Mouse (Mus musculus) neural tube, embryonic 12.5 days (tissue): ENCODE measurements around the gene Rabgap1l. TPM values are rescaled to one million over a fixed set of nuclear protein-coding genes. Genes with fewer than 3 reads are reported as not detected.

Source experiments
- ATAC-seq: fragments of 200-750 bp; cut with Nextera tagmentation; 2 replicates; pipeline ENCODE4 v1.8.0; 2017; ENCODE audit warnings: low read depth, mild to moderate bottlenecking, moderate TSS enrichment, moderate library complexity; ENCODE audit not compliant: low FRiP score
- H3K27ac ChIP-seq: fragments of 300-500 bp; sonication (generic); 2 replicates; pipeline ENCODE4 v1.5.1; 2016
- H3K27me3 ChIP-seq: fragments of 300-500 bp; sonication (generic); replicated peaks from 2 replicates; pipeline ENCODE4 v1.6.1; 2016; ENCODE audit warnings: mild to moderate bottlenecking
- H3K36me3 ChIP-seq: fragments of 300-500 bp; sonication (generic); 2 replicates; pipeline ENCODE4 v1.6.1; 2016; ENCODE audit warnings: mild to moderate bottlenecking
- H3K4me1 ChIP-seq: fragments of 300-500 bp; sonication (generic); 2 replicates; pipeline ENCODE4 v1.6.1; 2016
- H3K4me2 ChIP-seq: fragments of 300-500 bp; sonication (generic); replicated peaks from 2 replicates; pipeline ENCODE4 v1.6.1; 2016; ENCODE audit warnings: mild to moderate bottlenecking
- H3K4me3 ChIP-seq: fragments of 300-500 bp; sonication (generic); 2 replicates; pipeline ENCODE4 v1.5.1; 2016
- H3K9ac ChIP-seq: fragments of 300-500 bp; sonication (generic); 2 replicates; pipeline ENCODE4 v1.6.1; 2016; ENCODE audit warnings: mild to moderate bottlenecking
- H3K9me3 ChIP-seq: fragments of 300-500 bp; sonication (generic); 2 replicates; pipeline ENCODE4 v1.6.1; 2016; ENCODE audit warnings: mild to moderate bottlenecking
- WGBS: fragments of 180-500 bp; shearing (Covaris S2); methylation state at CpG from one replicate; pipeline ENCODE4 v1.1.7; 2016; 5-methylcytosine and 5-hydroxymethylcytosine counted together
- polyA plus RNA-seq: library from polyadenylated mRNA; unstranded; fragments of >200 nt; fragmentation: Nextera tagmentation; extraction: Ambion mirVana; gene quantifications from 2 replicates; pipeline ENCODE4 v1.2.1, GENCODE M21; 2016

Rabgap1l gene
- polyA plus RNA-seq, 1 experiment from 2014 or later, result 16.2 TPM

DNA sequence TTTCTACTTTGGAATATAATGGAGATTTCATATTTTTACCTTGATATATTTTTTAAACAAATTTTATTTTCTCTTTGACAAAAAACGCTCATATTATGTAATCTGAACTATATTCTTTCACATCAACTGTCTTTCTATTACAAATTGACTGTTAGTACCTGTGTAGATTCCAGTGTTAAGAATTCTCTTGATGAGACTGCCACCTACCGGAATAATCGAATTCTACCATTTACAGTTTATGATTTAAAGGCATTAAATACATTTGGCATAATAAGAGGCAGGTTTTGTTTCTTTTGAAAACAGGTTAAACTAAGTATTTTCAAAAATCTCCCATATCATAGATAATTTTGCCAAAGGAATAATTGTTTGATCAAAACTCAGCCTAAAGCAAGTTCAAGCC, 75.3 kb downstream of the Rabgap1l start:
- Histone ChIP-seq H3K4me2 (no peak overlapping the region), H3K9me3 (no peaks in the 10 kb centered on the region), H3K9ac (no peak overlapping the region), H3K27ac (no peak overlapping the region), H3K4me3 (no peak overlapping the region), H3K27me3 (no peaks in the 10 kb centered on the region), H3K4me1 (no peaks in the 10 kb centered on the region), H3K36me3 (no peaks in the 10 kb centered on the region)
- ATAC-seq, result no peak
- 24% methylated on average over 3 of the region's 3 CpGs for WGBS

DNA sequence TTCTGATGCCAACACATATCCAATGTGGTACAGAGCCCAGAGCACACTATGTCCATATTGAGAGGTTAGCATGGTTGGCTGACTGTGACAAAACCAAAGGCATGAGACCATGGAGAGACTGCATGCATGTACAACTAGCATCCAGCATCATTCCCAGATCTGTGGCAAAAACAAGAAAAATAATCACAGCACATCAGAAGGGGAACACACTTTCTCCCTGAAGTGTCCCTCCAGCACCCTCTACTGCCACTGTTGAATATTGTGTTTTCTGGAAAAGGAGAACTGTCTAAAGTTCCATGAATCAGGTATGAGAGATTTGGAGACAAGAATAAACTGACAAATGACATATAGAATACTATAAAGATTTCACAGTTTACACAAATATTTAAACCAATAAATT, 78.3 kb downstream of the Rabgap1l start:
- no peak overlapping the region for H3K4me2 ChIP-seq
- H3K4me3 ChIP-seq, result no peak overlapping the region
- no peak for ATAC-seq

DNA sequence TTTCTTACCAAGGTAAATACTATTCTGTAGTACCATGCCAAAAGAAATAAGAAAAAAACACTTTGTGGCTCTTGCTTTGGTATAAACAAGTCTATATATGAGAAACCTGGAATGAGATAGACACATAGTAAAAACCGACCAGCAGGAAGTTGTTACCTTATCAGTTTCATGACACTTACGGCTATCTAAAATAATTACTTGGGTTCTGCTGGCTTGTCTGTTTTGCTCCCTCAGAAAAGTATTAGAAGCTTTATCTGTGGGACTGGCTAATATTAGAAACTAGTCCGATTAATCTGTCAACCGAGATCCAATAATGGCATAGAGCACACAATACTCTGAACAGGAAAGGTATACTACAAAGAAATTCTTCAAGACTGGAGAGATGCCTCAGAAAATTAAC, 79.1 kb downstream of the Rabgap1l start:
- Histone ChIP-seq H3K27ac (no peak overlapping the region), H3K4me1 (no peaks in the 10 kb centered on the region), H3K4me3 (no peak overlapping the region), H3K9me3 (no peaks in the 10 kb centered on the region), H3K36me3 (no peaks in the 10 kb centered on the region), H3K4me2 (no peak overlapping the region), H3K27me3 (no peaks in the 10 kb centered on the region), H3K9ac (no peak overlapping the region)
- no peak for ATAC-seq
- 94% methylated on average over 4 of the region's 4 CpGs for WGBS

More for the DNA sequence above, 78.3 kb downstream of the Rabgap1l start:
- H3K27ac ChIP-seq, result no peak overlapping the region
- H3K4me1 ChIP-seq, result no peaks in the 10 kb centered on the region
- no peaks in the 10 kb centered on the region for H3K36me3 ChIP-seq
- H3K27me3 ChIP-seq, result no peaks in the 10 kb centered on the region
- no peak overlapping the region for H3K9ac ChIP-seq
- H3K9me3 ChIP-seq, result no peaks in the 10 kb centered on the region

- no peaks in the 10 kb centered on the region for H3K9me3 ChIP-seq
- H3K4me3 ChIP-seq, result no peak overlapping the region
- H3K9ac ChIP-seq, result no peak overlapping the region
- ATAC-seq, result no peak
- WGBS, result 85% methylated on average over 1 of the region's 1 CpGs
- no peaks in the 10 kb centered on the region for H3K36me3 ChIP-seq
- H3K4me2 ChIP-seq, result no peak overlapping the region
- no peaks in the 10 kb centered on the region for H3K4me1 ChIP-seq
- no peaks in the 10 kb centered on the region for H3K27me3 ChIP-seq
- H3K27ac ChIP-seq, result no peak overlapping the region
Measured at GRCm38 (mm10) chr1:160713383-160713782, 79.6 kb downstream of the Rabgap1l start.

DNA sequence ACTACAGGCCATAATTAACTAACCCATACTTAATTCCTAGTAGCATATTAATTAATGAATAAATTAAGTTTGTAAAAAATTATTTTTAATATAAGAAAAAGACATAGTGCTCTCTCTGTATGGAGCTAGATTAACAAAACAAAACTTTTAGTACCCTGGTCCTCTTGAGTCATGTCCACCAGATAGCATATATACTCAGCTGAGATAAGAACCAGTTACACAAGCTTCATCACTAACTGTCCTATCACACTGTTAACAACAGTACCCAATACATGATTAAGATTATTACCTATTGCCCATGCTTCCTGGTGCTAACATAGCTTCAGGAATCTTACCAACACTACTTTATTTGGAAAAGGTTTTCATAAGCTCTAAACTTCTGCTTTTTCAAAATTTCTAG, 82.5 kb downstream of the Rabgap1l start:
- H3K36me3 ChIP-seq, result no peaks in the 10 kb centered on the region
- ATAC-seq, result no peak

DNA sequence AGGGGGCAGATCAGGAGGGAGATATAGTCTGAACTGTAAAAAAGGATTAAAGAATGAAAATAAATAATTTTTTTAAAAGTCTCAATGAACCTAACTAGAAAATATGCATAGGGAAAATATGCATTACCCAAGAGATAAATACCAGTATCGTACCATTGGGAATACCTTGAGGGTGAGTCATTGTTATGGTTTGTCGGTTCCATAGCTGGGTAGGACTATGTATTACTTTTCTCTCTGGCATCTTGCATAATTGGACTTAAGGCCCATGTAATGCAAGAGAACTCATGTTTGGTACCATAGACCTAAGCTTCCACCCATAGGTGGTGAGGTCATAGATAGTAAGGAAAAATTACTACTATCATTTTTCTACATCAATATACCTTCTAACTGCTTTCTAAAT, 88.4 kb downstream of the Rabgap1l start:
- ATAC-seq, result no peak
- Histone ChIP-seq H3K9ac (no peak overlapping the region), H3K27me3 (no peaks in the 10 kb centered on the region), H3K36me3 (no peaks in the 10 kb centered on the region; the same call in 1 of the 2 replicates), H3K9me3 (no peaks in the 10 kb centered on the region), H3K4me3 (no peak overlapping the region), H3K27ac (no peak overlapping the region), H3K4me2 (no peak overlapping the region), H3K4me1 (no peaks in the 10 kb centered on the region)
- 96% methylated on average over 2 of the region's 2 CpGs for WGBS

More for the DNA sequence above, 82.5 kb downstream of the Rabgap1l start:
- no peaks in the 10 kb centered on the region for H3K4me1 ChIP-seq
- H3K4me2 ChIP-seq, result no peak overlapping the region
- no peak overlapping the region for H3K27ac ChIP-seq
- H3K9me3 ChIP-seq, result no peaks in the 10 kb centered on the region
- no peak overlapping the region for H3K9ac ChIP-seq
- no peaks in the 10 kb centered on the region for H3K27me3 ChIP-seq
- H3K4me3 ChIP-seq, result no peak overlapping the region

- H3K27me3 ChIP-seq, result no peaks in the 10 kb centered on the region
- H3K4me3 ChIP-seq, result no peak overlapping the region
- no peaks in the 10 kb centered on the region for H3K4me1 ChIP-seq
- WGBS, result 97% methylated on average over 6 of the region's 6 CpGs
- no peak overlapping the region for H3K9ac ChIP-seq
- H3K27ac ChIP-seq, result no peak overlapping the region
- no peak overlapping the region for H3K4me2 ChIP-seq
- no peak for ATAC-seq
- H3K9me3 ChIP-seq, result no peaks in the 10 kb centered on the region
- H3K36me3 ChIP-seq, result no peaks in the 10 kb centered on the region; the same call in 1 of the 2 replicates
Measured at GRCm38 (mm10) chr1:160703813-160704212, 89.2 kb downstream of the Rabgap1l start.

DNA sequence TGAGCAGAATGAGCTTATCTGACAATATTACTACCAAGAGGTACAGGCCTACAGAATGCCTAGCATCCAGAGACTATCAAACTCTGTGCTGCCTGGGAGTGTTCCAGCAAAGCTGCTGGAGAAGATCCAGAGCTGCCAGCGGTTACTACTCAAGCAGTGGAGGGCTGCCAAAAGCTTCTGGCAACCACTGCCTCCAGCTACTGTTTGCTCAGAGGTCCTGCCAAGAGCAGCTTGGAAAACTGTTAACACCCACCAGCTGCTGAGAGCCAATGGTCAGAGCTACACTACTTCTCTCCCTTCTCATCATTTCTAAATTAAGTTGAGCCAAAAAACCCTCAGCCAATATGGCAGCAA, 99.9 kb downstream of the Rabgap1l start:
- no peaks in the 10 kb centered on the region for H3K4me1 ChIP-seq
- H3K27me3 ChIP-seq, result no peaks in the 10 kb centered on the region
- 93% methylated on average over 1 of the region's 1 CpGs for WGBS
- ATAC-seq, result no peak
- H3K4me3 ChIP-seq, result no peak overlapping the region
- no peak overlapping the region for H3K4me2 ChIP-seq
- no peak overlapping the region for H3K9ac ChIP-seq
- H3K27ac ChIP-seq, result no peak overlapping the region
- H3K36me3 ChIP-seq, result no peaks in the 10 kb centered on the region
- H3K9me3 ChIP-seq, result no peaks in the 10 kb centered on the region

DNA sequence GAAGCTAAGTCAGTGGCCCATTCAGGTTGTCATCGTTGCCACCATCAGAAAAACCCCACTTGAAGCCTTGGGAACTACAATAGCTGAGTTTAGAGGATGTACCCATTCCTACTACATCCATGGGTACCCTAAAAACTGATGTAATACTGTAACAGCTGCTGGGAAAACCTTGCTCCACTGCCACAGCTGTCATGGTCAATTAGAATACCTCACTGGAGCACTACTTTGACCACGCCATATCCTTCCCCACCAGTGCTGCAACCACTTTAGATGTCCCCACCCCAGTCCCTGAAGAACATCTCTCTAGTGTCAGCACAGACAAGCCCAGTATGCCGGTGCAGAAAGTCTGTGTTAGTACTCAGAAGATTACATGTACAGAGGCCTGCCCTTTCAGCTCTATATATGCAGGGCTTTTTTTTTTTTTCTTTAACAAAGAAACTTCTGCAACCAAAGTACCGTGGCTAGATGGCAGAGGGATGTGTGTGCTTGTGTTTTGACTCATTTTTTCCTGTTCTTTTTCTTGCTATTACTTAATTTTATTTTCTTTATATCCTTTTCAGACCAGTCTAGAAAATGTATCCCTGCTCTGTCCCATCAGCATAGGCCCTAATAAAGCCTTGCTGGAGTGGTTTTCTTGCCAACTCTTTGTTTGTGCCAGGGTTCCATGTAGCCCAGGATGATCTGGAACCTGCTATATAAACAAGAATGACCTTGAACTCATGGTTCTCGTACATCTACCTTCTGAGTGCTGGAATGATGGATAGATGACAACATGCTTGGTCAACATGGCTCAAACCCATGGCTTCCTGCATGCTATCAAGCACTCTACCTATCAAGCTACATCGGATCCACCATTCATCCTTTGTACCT, 100.6 kb downstream of the Rabgap1l start:
- 85% methylated on average over 6 of the region's 6 CpGs for WGBS
- H3K27me3 ChIP-seq, result no peaks in the 10 kb centered on the region
- no peak overlapping the region for H3K9ac ChIP-seq
- no peak overlapping the region for H3K4me2 ChIP-seq
- no peak overlapping the region for H3K27ac ChIP-seq
- H3K36me3 ChIP-seq, result no peaks in the 10 kb centered on the region
- H3K4me3 ChIP-seq, result no peak overlapping the region
- H3K4me1 ChIP-seq, result no peaks in the 10 kb centered on the region
- no peaks in the 10 kb centered on the region for H3K9me3 ChIP-seq
- ATAC-seq, result no peak

GRCm38 (mm10) chr1:160691196-160691590, 101.8 kb downstream of the Rabgap1l start:
- Histone ChIP-seq H3K36me3 (no peaks in the 10 kb centered on the region), H3K4me3 (no peak overlapping the region), H3K27me3 (no peaks in the 10 kb centered on the region), H3K27ac (no peak overlapping the region), H3K4me1 (no peaks in the 10 kb centered on the region), H3K9me3 (no peaks in the 10 kb centered on the region), H3K9ac (no peak overlapping the region), H3K4me2 (no peak overlapping the region)
- 92% methylated on average over 1 of the region's 1 CpGs for WGBS
- ATAC-seq, result no peak

DNA sequence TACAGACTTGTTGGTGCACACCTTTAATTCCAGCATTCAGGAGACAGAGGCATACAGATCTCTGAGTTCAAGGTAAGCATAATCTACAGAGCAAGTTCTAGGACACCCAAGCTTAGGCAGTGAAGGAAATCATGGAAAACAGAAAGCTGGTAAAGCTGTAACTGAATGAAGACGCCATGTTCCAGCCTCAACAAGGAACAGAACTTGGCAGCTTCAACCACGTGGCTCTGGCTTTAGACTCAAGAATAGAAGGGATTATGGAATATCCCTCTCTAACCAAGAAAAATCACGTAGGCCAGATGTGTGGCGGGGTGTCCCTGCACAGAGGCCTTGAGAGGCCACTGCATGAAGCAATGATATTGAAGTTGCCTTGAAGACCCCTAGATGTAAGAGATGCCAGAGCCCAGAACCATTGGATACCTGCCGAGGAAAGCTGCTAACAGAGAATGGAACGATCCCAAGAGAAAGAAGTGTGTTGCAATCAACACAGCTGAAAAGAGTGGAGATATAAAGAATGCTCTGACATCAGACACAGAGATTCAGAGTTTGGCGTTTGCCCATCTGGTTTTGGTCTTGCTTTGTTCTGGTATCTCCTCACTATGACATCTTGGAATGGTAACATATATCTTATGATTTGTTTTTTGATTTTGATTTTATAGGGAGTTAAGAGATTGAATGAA, 102.4 kb downstream of the Rabgap1l start:
- H3K9me3 ChIP-seq, result no peaks in the 10 kb centered on the region
- no peaks in the 10 kb centered on the region for H3K36me3 ChIP-seq
- WGBS, result 95% methylated on average over 7 of the region's 7 CpGs
- H3K4me1 ChIP-seq, result no peaks in the 10 kb centered on the region
- no peak overlapping the region for H3K4me3 ChIP-seq
- H3K9ac ChIP-seq, result no peak overlapping the region
- H3K27me3 ChIP-seq, result no peaks in the 10 kb centered on the region
- H3K27ac ChIP-seq, result no peak overlapping the region
- no peak overlapping the region for H3K4me2 ChIP-seq
- ATAC-seq, result no peak

- no peak overlapping the region for H3K27ac ChIP-seq
- no peak overlapping the region for H3K4me3 ChIP-seq
- ATAC-seq, result no peak
- no peaks in the 10 kb centered on the region for H3K27me3 ChIP-seq
- H3K4me2 ChIP-seq, result no peak overlapping the region
- no peaks in the 10 kb centered on the region for H3K4me1 ChIP-seq
- H3K9ac ChIP-seq, result no peak overlapping the region
- H3K36me3 ChIP-seq, result no peaks in the 10 kb centered on the region
- H3K9me3 ChIP-seq, result no peaks in the 10 kb centered on the region
Measured at GRCm38 (mm10) chr1:160689511-160689910, 103.5 kb downstream of the Rabgap1l start.

- no peaks in the 10 kb centered on the region for H3K9me3 ChIP-seq
- WGBS, result 86% methylated on average over 2 of the region's 2 CpGs
- H3K27me3 ChIP-seq, result no peaks in the 10 kb centered on the region
- H3K4me1 ChIP-seq, result no peaks in the 10 kb centered on the region
- no peaks in the 10 kb centered on the region for H3K36me3 ChIP-seq
- no peak overlapping the region for H3K9ac ChIP-seq
- H3K4me2 ChIP-seq, result no peak overlapping the region
- no peak overlapping the region for H3K27ac ChIP-seq
- H3K4me3 ChIP-seq, result no peak overlapping the region
- ATAC-seq, result no peak
Measured at GRCm38 (mm10) chr1:160684251-160684650, 108.8 kb downstream of the Rabgap1l start.
